Mouse (Mus musculus) embryonic fibroblast, embryonic 13.5 days (primary cell): Measurements from ENCODE around the gene Diaph2.

Experiments
- CTCF ChIP-seq: IDR thresholded peaks from 2 replicates; pipeline ENCODE4 v1.5.1; 2011; ENCODE audit warnings: mild to moderate bottlenecking, control low read depth, low read length, moderate library complexity, borderline replicate concordance; ENCODE audit not compliant: insufficient read depth
- POLR2A ChIP-seq: IDR thresholded peaks from 2 replicates; pipeline ENCODE4 v1.6.1; 2011; ENCODE audit warnings: low read depth, mild to moderate bottlenecking, control low read depth, low read length, moderate library complexity

DNA sequence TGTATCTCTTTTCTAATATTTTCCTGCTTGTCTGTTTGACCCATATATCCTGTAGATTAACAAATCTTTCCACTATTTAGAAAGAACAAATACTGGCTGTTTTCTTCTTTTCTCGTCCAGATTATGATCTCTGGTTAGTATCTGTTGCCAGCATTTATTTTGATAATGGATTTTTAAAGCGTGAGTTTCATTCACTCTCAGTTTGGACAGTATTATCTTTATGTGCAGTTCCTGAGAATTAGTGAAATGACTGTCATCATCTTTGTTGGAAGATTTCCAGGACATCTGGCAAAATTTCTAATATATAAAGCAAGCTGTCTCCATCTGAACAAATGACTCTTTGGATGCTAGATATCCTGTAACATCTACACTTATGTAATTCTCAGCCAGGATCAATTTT lies 455.7 kb downstream of the Diaph2 start:
- no peak for TF ChIP-seq CTCF
- no peak for TF ChIP-seq POLR2A
